Mouse (Mus musculus): Measurements from ENCODE around the gene Atp10a. TPM values are rescaled to one million over a fixed set of nuclear protein-coding genes. Genes with fewer than 3 reads are reported as not detected.
A peak's percentile ranks its signal among the peaks of the same experiment; 100 is the strongest.
"Not testable (repeated sequence)": the region's sequence is repeated elsewhere in the genome, so short reads cannot be mapped to it uniquely, and the experiment has no call there.

The Atp10a gene
- total RNA-seq, 2 experiments from 2014 or later, result 2.2 to 3.2 TPM

- intact Hi-C loops (cut with DNase I), result loop anchor here (5.0 kb wide), 1 partner anchor 113 kb away; the partner anchor contains the start of gene Atp10a
- peak in 1 of 2 experiments; percentile 40 for DNase-seq
Measured at GRCm38 (mm10) chr7:58770254-58770653, 114.3 kb downstream of the Atp10a start.

GRCm38 (mm10) chr7:58772048-58772690 is 116.2 kb downstream of the Atp10a start:
- peak in 1 of 2 experiments; percentile 9 for DNase-seq
- intact Hi-C loops (cut with DNase I), result loop anchor here (5.0 kb wide), 1 partner anchor 115 kb away; the partner anchor contains the start of gene Atp10a

- DNase-seq, result no peak
- intact Hi-C loops (cut with DNase I), result no loop called here
Measured at GRCm38 (mm10) chr7:58779146-58779545, 123.2 kb downstream of the Atp10a start.

- intact Hi-C loops (cut with DNase I), result no loop called here
- DNase-seq, result no peak
Measured at GRCm38 (mm10) chr7:58786986-58787385, 131.0 kb downstream of the Atp10a start.

DNA sequence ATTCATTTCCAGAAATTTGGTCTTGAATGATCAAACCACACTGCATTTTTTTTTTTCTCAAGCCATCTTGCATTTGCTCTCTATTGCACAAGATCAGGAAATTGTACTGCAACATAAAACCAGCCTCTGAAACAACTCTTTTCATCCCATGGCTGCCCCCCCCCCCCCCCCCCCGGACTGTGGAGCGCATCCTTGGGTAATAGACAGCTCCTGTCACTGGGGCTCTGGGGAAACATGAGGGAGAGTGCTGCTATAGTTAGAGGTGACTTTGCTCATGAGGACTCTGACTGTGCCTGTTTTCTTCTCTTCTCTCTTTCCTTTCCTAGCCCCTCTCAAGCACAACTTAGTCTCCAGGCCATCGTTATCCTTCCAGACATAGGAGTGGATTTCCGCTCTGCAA is 131.6 kb downstream of the Atp10a start:
- intact Hi-C loops (cut with DNase I), result no loop called here
- DNase-seq, result no peak

DNA sequence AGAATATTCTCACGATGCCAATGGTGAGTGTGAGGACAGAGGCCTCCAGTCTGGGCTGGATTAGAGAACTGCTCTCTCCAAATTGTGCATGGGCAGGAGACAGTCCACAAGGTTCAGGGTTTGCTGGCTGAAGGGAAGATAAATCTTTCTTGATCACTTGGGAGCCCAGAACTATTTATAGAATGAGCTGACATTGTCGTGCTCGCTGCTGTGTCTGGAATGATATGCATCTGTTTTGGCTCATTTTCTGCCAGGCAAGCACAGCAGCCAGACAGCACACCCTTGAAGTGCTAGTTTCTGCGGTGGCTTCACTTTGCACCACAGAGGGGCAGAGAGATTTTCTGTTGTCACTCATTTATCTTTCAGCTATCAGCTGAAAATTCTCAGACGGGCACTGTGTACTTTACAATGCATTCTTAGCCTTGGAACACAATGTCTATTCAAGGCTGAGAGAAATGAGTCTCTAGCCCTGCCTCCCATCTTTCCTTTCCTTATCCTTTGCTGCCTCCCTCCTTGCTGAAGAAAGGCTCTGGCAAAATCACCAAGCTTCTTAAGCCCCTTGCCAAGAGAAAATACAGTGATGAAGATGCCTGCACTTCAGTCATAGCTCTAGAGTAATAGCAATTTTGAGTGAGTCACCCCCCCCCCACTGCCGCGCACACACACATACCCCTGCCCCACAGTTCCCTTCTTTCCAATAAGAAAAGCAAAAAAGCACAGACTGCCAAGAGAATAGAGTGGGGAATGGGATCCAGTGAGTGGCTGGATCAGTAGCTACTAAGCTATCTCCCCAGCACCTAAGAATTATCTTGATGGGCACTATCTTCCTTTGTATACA is 132.7 kb downstream of the Atp10a start:
- intact Hi-C loops (cut with DNase I), result no loop called here
- peak in 1 of 2 experiments; percentile 16 for DNase-seq

GRCm38 (mm10) chr7:58797281-58797680 is 141.3 kb downstream of the Atp10a start:
- intact Hi-C loops (cut with DNase I), result no loop called here
- DNase-seq, result no peak

DNA sequence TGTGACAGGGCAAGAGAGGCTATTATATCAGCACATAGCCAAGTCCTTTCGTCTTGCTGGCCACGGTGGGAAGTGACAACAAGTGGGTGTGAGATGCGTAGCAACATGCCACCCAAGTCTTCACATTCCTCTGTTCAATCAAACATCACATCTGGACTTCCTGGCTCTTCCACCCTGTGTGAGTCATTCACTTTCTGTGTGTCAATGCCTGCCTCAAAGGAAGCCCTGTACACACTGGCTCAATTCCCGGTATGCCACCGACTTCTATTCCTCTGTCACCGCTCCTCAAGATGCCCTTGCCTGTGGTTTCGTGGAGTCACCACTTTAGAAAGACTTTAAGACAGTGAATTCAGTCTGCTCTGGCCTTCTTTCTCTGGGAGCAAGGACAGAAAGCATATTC is 144.9 kb downstream of the Atp10a start:
- DNase-seq, result no peak
- intact Hi-C loops (cut with DNase I), result no loop called here

GRCm38 (mm10) chr7:58801791-58802190 is 145.8 kb downstream of the Atp10a start:
- DNase-seq, result no peak
- intact Hi-C loops (cut with DNase I), result no loop called here

DNA sequence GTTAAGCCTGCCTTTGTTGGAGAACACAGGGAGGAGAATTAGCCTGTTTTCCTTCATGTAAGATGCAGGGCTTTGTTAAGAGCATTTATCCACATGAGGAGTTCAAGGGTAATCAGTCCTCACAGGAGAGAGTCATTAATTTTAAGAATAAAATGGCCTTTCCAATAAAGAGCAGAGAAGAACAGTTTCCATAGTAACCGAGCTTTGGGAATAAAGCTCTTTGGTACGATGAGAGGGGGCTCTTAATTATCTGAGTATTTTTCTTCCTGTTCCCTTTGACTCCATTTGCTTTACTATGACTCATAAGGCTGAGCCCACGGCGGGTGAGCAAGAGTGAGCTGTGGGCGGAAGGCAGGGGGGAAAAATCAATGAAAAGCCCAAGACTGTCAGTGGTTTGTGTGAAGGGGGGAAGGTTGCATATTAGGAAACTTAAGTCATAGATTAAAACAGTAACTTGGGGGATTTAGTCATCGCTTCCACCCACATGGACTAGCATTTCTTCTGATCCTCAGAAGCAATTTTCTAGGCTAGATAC is 166.2 kb downstream of the Atp10a start:
- no peak for DNase-seq
- intact Hi-C loops (cut with DNase I), result no loop called here

- DNase-seq, result no peak
- intact Hi-C loops (cut with DNase I), result no loop called here
Measured at GRCm38 (mm10) chr7:58824686-58825085, 168.7 kb downstream of the Atp10a start.

DNA sequence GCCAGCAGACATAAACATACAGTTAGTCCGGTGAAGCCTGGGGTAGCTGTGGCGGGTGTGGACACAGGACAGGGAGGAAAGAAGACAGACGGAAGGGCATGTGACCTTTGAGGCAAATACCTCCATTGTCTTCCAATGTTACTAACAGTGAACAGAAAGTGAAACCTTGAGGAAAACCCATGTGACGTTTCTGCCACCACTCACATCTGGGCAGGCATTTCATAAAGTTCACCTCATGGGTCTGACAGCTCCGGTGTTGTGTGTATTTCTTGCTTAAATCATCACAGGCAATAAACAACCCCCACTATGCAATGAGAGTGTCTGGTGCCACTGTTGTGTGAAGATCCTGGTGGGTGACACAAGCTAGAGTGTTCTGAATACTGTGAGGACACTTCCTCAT is 173.1 kb downstream of the Atp10a start:
- DNase-seq, result no peak
- intact Hi-C loops (cut with DNase I), result no loop called here

DNA sequence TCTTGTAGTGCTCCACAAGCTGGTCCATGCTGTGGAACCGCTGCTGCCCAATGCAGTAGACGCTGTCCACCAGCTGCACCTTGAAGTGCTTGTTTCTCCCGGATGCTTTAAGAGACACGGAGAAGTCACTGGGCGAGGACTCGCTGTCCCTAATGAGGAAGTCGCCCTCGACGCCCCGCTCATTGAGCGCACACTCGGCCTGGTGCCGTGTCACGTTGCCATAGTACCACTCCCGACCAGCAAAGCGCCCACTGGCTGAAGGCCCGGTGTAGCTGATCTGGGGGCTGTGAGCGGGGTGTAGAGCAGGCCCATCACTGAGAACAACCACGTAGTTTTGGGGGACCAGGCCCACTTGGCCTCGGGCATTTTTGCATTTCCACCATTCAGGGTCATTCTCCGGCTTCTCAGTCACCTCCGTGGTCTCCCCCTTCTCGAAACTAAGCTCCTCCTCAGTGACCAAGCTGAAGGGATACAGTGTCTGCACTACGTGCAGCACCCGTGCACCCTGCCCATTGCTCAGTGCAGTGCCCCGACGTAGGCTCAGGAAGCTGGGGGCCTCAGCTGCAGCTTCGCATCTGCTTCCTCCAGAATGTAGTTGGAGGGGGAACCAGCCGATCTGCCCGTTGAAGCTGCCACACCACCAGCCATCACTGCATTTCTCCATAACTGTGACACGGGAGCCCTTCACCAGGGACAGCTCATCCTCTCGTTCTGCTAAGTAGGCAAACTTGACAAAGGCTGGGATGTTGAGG is 181.1 kb downstream of the Atp10a start:
- DNase-seq; intact Hi-C loops (cut with DNase I): not testable (repeated sequence)

GRCm38 (mm10) chr7:58840367-58840766 is 184.4 kb downstream of the Atp10a start:
- intact Hi-C loops (cut with DNase I), result no loop called here

GRCm38 (mm10) chr7:58841066-58841465 is 185.1 kb downstream of the Atp10a start:
- intact Hi-C loops (cut with DNase I), result no loop called here
- no peak for DNase-seq

More at GRCm38 (mm10) chr7:58840367-58840766, 184.4 kb downstream of the Atp10a start:
- DNase-seq, result no peak

GRCm38 (mm10) chr7:58842818-58843217 is 186.9 kb downstream of the Atp10a start:
- intact Hi-C loops (cut with DNase I), result no loop called here

GRCm38 (mm10) chr7:58843767-58844445 is 187.9 kb downstream of the Atp10a start:
- intact Hi-C loops (cut with DNase I), result no loop called here
- peak; percentile 67 to 80 for DNase-seq

More at GRCm38 (mm10) chr7:58842818-58843217, 186.9 kb downstream of the Atp10a start:
- no peak for DNase-seq

- no peak for DNase-seq
- intact Hi-C loops (cut with DNase I), result no loop called here
Measured at GRCm38 (mm10) chr7:58844449-58844848, 188.5 kb downstream of the Atp10a start.

DNA sequence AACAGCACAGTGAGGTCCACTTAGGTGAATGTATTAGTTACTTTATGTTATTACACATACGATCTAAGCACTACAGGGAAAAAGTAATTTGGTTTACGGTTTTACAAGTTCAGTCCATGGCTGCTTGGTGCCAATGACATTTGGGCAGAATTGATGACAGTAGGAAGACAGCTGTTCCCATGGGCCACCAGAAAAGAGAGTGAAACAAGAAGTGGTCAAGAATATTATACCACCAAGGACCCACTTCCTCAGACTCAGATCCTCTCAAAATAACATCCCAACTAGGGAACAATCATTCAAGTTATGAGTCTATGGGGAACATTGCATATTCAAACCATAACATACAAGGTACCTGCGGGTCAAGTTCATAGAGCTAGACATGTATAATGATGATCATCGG is 203.0 kb downstream of the Atp10a start:
- intact Hi-C loops (cut with DNase I), result no loop called here

DNA sequence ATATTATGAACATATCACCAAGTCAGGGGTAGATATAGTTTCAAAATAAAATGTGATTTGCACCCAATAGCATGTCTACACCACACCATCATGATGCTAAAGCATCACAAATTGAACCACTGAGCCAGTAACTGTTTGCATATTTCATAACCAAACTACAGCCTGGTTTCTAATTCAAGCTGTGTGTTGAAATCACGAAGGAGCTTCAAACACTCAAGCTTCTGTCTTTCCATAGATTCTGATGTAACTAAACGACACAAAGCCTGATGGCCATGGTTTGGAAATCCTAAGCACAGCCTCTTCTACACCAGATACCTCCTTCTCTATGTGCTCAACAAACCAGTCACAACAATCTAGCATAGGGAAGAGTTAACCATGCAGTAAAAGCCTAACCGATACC is 207.2 kb downstream of the Atp10a start:
- intact Hi-C loops (cut with DNase I), result no loop called here
- no peak for DNase-seq

More for the DNA sequence above, 203.0 kb downstream of the Atp10a start:
- DNase-seq, result no peak
